Mouse (Mus musculus) embryonic stem cell, embryonic (primary cell): ENCODE measurements around the gene Man1c1.

Experiments
- CTCF ChIA-PET, 4 experiments: fragments of 300-600 bp in 2 of 4; fragments of 350-600 bp in 2 of 4; sonication (Branson Sonifier 250); formaldehyde crosslinking; loops; one replicate each; lab custom pipeline; 2022; ENCODE audit warnings: inconsistent platforms in 2 of 4; lab: Charles Lee
- POLR2A ChIA-PET, 4 experiments: fragments of 300-600 bp in 2 of 4; fragments of 350-600 bp in 2 of 4; sonication (Branson Sonifier 250); formaldehyde crosslinking; loops; one replicate each; lab custom pipeline; 2022; ENCODE audit warnings: antibody characterized with exemption in 4 of 4, inconsistent platforms in 1 of 4; lab: Charles Lee

Man1c1 gene

DNA sequence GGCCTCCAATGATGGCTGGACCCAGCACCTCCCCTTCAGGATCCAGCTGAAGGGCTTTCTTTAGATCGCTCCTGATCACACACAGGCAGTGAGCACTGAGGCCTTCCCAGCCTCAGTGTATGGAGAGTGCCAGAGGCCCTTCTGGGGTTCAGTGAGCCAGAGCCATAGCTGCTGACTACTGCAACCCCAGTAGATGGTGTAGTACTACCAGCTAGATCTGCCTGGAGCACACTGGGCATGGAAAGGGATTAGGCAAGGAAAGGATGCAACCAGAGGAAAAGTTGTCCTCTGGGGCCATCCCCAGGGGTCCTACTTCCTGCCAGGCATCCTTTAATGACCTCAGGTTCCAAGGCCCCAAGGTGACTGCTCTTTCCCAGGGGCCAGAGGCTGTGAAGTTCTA lies 150.5 kb downstream of the Man1c1 start:
- POLR2A ChIA-PET = interaction anchor here in 1 of 4 experiments (1.1 to 3.2 kb wide), 2 partner anchors 11 to 161 kb away, joined by 4 to 23 read pairs; no protein-coding TSS in a partner anchor
- CTCF ChIA-PET = interaction anchor here in 3 of 4 experiments (0.6 to 0.7 kb wide), 5 partner anchors 9 to 875 kb away, joined by 3 to 9 read pairs (median 3); no protein-coding TSS in a partner anchor

DNA sequence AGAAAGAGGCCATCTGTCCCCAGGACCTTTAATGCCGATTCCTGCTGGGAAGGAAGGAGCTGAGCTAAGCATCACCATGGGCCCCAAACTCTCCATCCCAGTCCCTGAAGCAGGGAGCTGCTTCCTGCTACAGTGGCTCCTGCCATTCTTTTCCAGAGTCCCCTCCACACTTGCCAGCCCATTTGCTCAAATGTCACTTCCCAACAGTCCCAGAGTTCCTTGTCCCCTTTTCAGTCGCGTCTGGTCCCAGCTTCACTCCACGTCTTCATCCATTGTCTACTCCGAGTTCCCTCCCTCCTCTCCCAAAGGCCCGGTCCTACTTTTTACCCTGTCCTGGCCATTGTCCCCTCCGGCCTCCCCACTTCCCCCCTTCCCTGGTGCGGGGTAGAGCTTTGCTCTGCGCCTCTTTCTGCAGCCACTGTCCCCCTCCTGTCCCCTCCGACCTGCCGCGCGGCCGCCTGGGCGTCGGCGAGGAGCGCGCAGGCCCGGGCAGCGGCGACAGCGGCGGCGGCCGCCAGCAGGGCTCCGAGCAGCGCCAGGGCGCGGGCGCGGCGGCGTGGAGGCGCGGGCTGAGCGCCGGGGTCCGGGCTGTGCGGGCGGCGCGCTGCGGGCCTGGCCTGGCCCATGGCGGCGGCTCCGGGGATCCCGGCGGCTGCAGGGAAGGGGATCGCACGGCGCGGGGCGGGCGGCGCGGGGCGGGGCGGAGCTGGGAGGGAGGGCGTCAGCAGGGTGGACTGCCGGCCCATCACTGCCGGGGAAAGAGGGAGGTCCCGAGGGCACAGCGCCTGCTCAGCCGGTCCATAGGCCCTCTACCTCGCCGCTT lies 152.4 kb downstream of the Man1c1 start, which contains the start of gene Selenon:
Selenon (minus strand) TSS at position 673 of the 823 bp plus-strand sequence.
- ChIA-PET POLR2A (interaction anchor here in 2 of 4 experiments (0.6 to 2.0 kb wide), 7 partner anchors 8 to 366 kb away, joined by 3 to 7 read pairs (median 3); no protein-coding TSS in a partner anchor), CTCF (interaction anchor here (0.6 to 1.7 kb wide), 13 partner anchors 9 to 433 kb away, joined by 3 to 10 read pairs (median 4); no protein-coding TSS in a partner anchor)

DNA sequence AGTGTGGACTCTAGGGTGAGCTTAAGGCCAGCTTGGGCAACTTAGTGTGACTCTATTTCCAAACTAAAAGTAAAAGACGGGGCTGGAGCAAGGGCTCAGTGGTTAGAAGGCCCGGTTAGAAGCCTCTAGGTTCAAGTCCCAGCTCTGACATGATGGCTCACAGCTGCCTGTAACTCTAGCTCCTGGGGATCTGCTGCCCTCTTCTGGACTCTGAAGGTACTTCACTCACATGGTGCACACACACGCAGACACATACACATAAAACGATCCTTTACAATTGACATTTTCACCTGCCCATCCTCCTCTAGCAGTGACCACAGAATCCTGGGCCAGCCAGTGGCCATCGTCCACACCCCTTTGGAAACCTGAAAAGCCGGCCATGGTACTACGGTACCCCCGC lies 154.2 kb downstream of the Man1c1 start:
- CTCF ChIA-PET = interaction anchor here (0.6 to 1.4 kb wide), 10 partner anchors 9 to 334 kb away, joined by 3 to 9 read pairs (median 3); partner anchors contain the start of gene Mtfr1l (in 1 of the 4)

DNA sequence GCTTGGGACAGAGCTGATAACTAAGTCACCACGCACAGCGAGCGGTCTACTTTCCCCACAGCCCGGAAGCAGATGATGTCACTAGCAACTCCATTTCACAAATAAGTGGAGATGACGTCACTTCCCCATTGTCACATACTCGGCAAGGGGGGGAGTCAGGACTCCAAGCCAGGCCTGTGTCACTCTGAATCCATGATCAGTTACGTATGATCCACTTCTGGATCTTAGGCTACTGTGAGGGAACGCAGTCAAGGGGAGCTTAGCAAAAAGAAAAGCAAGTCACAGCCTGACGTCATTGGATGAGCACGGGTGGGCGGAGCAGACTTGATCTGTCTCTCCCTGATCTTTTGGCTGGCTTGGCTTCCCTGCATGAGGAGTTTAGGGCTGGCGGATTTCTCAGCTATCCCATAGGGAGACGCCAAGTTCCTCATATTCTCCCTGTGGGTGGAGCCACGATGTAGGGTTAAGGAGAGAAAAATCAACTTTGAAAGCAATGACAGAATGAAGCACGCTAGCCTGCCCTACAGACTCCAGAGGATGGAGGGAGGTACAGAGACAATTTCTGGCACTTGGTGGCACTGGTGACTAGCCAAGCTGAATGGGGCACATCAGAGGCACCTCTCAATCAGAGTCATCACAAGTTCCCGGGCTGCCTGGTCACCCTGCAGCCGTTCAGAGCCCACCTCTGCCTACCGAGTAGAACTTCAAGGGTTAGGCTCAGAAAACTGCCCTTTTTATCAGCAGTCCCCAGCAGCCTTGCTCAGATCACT lies 155.7 kb downstream of the Man1c1 start:
- CTCF ChIA-PET = interaction anchor here in 3 of 4 experiments (0.5 to 1.4 kb wide), 6 partner anchors 8 to 1132 kb away, joined by 3 read pairs; partner anchors contain the start of gene Pafah2 (in 1 of the 3)
- POLR2A ChIA-PET = interaction anchor here in 2 of 4 experiments (0.5 to 2.3 kb wide), 4 partner anchors 9 to 235 kb away, joined by 3 to 6 read pairs (median 4); no protein-coding TSS in a partner anchor

More for the DNA sequence above, 154.2 kb downstream of the Man1c1 start:
- POLR2A ChIA-PET = interaction anchor here in 1 of 4 experiments (2.0 to 2.3 kb wide), 2 partner anchors 9 to 16 kb away, joined by 6 to 7 read pairs; no protein-coding TSS in a partner anchor

DNA sequence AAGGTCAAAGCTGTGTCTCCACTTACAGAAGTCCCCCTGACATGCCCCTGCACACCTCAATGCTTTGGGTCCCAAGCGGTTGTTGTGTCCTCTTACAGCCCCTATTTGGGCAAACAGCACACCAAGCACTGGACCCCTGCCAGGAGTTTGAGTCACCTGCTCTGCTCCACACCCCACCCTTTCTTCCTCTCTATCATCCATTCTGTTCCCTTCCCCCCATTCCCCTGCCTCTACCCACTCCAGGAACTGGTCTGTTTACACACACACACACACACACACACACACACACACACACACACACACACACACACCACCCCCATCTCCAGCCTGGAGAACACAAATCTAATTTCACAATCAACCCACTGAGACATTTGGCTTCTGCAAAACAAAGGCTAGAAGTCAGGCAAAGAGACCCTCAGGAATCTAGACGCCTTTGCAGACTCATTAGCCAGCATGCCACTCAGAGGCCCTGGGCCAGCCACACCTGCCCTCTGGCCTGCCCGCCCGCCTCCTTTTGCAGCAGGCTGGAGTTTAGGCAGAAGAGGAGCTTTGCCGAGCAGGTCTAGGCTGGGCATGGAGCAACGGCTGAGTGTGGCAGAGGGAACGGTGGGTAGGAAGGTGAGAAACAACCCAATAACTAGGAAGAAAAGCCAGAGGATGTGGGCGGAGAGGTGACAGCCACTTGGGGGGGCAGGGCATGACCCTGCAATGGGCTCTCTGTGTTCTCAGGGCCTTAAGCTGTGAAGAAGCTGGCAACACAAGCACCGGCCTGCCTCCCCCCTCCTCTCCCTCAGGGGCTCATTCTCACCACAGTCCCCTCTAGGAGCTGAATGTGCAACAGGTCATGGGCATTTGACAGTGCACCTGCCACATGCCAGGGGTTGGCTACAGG lies 157.0 kb downstream of the Man1c1 start:
- CTCF ChIA-PET = interaction anchor here (0.5 to 2.7 kb wide), 10 partner anchors 8 to 1071 kb away, joined by 3 to 8 read pairs (median 3); no protein-coding TSS in a partner anchor
- POLR2A ChIA-PET = interaction anchor here in 3 of 4 experiments (0.6 to 1.9 kb wide), 4 partner anchors 12 to 189 kb away, joined by 3 to 5 read pairs (median 4); partner anchors contain the start of gene Mtfr1l (in 1 of the 3)

DNA sequence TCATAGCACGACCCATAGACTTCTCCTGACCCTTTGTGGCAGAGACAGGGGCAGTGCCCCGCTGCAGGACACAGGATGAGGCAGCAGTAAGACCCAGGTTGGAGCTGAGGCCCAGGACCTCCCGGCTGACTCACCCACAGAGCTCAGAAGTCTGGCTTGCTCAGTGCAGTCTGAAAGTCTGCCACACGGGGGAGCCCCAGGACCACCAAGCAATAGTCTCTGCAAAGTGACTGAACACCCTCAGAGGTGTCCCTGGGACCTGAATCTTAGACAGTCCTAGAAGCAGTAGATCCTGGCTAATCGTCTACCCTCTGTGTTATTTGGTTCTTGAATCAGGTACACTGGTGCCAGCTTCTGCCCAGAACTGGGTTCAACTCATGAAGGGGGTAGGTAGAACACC lies 160.8 kb downstream of the Man1c1 start:
- POLR2A ChIA-PET = interaction anchor here (0.5 to 4.3 kb wide), 20 partner anchors 8 to 273 kb away, joined by 3 to 23 read pairs (median 4); partner anchors contain the start of genes Mtfr1l (in 2 of the 4) and Man1c1 (in 1 of the 4)
- CTCF ChIA-PET = interaction anchor here (0.5 to 6.8 kb wide), 113 partner anchors 8 to 524 kb away, joined by 3 to 93 read pairs (median 4); partner anchors contain the start of genes Selenon (in 3 of the 4), Mtfr1l (in 2 of the 4), Cep85 (in 1 of the 4) and Man1c1 (in 1 of the 4)

DNA sequence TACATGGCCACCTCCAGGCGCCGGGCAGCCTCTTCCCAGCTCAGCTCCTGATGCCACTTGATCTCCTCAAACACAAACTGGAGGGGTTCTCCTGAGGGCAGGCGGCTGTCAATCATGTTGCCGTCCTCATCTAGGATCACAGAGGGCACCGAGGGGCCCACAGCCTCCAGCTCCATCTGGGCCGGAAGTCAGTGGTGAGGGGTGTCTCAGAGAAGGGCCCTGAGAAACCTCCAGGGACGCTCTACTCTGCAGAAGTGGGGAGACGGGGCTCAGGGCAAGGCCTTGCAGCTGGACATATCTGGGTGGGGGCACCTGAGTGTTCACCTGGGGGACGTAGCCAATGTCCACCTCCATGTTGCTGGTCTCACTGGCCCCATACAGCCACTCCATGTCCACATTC lies 161.4 kb downstream of the Man1c1 start:
- ChIA-PET CTCF (interaction anchor here (0.5 to 6.8 kb wide), 112 partner anchors 7 to 525 kb away, joined by 3 to 93 read pairs (median 4); partner anchors contain the start of genes Selenon (in 3 of the 4), Mtfr1l (in 2 of the 4), Cep85 (in 1 of the 4) and Man1c1 (in 1 of the 4)), POLR2A (interaction anchor here (0.5 to 4.3 kb wide), 19 partner anchors 8 to 273 kb away, joined by 3 to 23 read pairs (median 4); partner anchors contain the start of genes Man1c1 (in 1 of the 4) and Mtfr1l (in 1 of the 4))

DNA sequence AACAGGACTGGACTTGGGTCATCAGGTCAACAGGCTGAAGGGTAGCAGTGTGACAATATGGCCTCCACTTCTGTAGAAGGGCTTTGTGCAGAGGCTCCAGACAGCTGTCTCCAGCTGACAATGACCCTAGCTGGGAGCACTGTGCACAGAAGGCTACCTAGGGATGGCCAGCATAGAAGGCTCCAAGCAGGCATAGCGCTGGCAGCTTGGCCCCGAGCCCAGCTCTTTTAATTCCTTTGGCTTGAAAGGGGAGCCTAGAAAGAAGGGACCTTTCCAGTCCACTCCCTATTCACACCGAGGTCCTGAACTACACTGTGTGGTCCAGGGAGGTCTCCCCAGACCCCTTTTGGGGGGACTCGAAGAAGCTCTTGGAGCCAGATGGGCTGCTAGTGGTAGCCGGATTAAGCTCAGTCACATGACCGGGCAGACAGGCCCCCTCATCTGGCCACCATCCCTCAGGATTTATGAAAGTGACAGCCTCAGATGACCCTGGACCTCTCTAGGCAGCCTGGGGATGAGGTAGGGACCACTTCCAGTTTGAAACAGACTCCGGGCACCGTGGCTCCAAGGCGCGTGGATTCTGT lies 165.0 kb downstream of the Man1c1 start:
- POLR2A ChIA-PET = interaction anchor here in 2 of 4 experiments (1.0 to 3.3 kb wide), 7 partner anchors 9 to 175 kb away, joined by 3 to 10 read pairs (median 3); no protein-coding TSS in a partner anchor
- CTCF ChIA-PET = interaction anchor here (0.6 to 2.9 kb wide), 7 partner anchors 11 to 184 kb away, joined by 3 to 7 read pairs (median 3); no protein-coding TSS in a partner anchor

DNA sequence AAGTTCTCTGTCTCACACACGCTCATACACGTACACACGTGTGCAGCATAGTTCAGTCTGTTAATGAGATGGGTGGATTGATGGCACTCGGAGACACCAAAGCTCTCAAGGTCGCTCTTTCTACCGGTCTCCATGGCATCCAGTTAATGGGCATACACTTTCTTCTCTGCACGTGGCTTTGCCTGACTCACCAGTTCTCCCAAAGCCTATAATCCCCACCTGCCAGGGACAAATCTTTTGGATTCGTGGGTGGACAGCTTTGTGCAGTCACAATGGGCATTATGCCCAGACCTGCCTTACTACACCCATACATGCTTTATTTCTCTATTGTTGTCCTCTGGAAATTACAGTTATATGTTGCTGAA lies 168.3 kb downstream of the Man1c1 start:
- ChIA-PET CTCF (interaction anchor here in 3 of 4 experiments (0.6 to 1.7 kb wide), 14 partner anchors 7 to 1027 kb away, joined by 3 to 9 read pairs (median 4); partner anchors contain the start of gene Pafah2 (in 1 of the 3)), POLR2A (interaction anchor here in 3 of 4 experiments (0.6 to 2.8 kb wide), 21 partner anchors 7 to 387 kb away, joined by 3 to 23 read pairs (median 3); partner anchors contain the start of genes Aunip (in 2 of the 3), Rsrp1 (in 2 of the 3) and Pafah2 (in 1 of the 3))

DNA sequence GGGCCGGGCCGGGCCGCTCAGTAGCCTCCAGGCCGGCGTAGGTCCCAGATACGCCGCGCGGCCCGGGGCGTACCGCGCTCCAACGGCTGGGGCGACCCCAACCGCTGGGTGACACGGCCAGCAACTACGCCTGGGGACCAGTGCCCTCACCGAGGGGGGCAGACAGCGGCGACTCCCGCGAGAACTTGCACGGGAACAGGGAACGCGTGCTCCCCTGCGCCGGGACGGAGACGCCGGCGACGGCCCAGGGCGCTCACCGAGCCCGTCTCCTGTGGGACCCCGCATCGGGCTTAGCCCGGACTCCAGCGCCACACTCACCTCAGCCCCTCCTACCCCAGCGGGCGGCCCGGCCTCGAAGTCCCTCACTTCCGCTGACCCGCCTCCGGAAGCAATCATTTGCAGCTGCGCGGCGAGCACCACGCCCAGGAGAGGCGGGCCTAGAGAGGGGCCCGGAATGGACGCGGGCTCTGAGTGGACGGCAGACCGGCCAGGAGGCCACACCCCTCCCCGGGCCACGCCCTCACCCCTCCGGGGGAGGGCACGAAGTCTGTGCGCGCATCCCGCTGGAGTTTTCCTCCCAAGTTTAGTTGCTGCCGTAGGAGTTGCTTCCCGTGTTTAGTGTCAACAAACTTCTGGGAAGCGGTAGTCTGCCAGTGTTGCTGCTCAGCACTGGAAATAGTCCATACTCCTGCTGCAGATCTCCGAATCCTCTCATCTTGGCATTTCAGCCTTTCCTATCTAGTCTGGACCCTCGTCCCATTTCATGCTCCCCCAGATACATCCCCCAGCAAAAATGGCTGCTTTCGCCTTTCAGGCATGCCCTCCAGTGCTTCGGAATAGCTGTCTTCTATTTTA lies 168.9 kb downstream of the Man1c1 start, which contains the start of gene Mtfr1l:
Mtfr1l (minus strand) TSS at position 456 of the 855 bp plus-strand sequence.
- ChIA-PET POLR2A (interaction anchor here in 3 of 4 experiments (0.5 to 2.8 kb wide), 22 partner anchors 8 to 388 kb away, joined by 3 to 23 read pairs (median 3); partner anchors contain the start of genes Aunip (in 3 of the 3), Rsrp1 (in 2 of the 3) and Pafah2 (in 1 of the 3)), CTCF (interaction anchor here in 3 of 4 experiments (0.5 to 1.7 kb wide), 17 partner anchors 8 to 1028 kb away, joined by 3 to 9 read pairs (median 4); partner anchors contain the start of gene Pafah2 (in 1 of the 3))

DNA sequence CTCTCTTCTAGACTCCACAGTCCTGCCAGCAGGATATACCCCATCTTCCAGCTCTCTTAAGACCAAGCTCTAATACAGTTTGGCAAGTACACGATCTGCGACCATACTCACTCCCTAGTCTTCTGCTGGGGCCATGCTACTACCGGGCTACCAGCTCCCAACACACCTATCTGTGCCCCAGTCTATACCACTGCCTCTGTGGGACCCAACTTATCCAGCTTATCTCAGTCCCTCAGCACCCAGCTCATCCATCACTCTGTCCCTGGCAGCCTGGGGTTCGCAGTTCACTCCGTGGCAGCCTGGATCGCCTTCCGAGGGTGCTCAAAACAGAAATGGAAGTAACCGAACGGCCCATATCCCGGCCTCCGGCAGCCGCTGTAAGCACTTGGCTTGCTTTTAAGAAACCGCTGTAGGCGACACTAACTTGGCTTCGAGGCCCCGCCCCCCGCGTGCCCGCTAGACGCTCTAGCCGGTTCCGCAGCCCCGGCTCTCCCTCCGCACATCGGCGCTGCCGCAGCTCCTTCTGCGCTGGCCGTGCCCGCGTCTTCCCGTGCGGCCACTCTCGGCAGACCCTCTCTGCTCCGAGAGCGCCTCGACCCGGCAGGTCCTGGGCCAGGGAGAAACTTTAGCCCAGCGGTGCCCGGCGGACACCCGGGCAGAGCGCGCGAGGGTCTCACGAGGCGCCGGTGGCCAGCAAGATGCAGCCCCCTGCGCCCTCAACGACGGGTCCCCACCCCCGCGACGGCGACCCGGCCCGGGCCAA lies 169.8 kb downstream of the Man1c1 start:
- ChIA-PET CTCF (interaction anchor here in 3 of 4 experiments (0.5 to 1.7 kb wide), 14 partner anchors 9 to 345 kb away, joined by 3 to 9 read pairs (median 3); partner anchors contain the start of gene Pafah2 (in 1 of the 3)), POLR2A (interaction anchor here (0.5 to 2.8 kb wide), 33 partner anchors 8 to 389 kb away, joined by 3 to 23 read pairs (median 4); partner anchors contain the start of genes Aunip (in 2 of the 4), Man1c1 (in 1 of the 4), Pafah2 (in 1 of the 4) and Paqr7 (in 1 of the 4))

DNA sequence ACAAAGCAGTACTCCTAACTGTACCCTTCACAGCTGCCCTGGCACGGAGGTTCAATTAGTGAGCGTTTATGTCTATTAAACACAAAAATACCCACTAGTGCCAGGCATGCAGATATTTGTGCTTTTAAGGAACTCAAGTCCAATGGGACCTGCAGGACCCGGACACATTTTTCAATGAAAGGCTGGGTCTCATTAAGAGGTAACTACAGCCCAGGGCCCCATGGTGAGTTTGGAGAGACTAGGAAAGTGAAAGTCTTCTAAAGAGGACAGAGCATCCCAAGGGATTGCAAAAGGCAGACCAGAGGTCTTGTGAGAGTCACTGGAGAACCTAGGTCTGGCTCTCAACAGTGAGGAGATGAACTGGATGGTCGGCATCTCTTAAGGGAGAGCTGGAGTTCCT lies 170.7 kb downstream of the Man1c1 start:
- CTCF ChIA-PET = interaction anchor here in 3 of 4 experiments (0.5 to 1.7 kb wide), 4 partner anchors 10 to 285 kb away, joined by 3 to 4 read pairs (median 3); no protein-coding TSS in a partner anchor
- POLR2A ChIA-PET = interaction anchor here (0.5 to 2.8 kb wide), 24 partner anchors 8 to 197 kb away, joined by 3 to 23 read pairs (median 4); partner anchors contain the start of genes Aunip (in 2 of the 4), Man1c1 (in 1 of the 4), Paqr7 (in 1 of the 4) and Stmn1 (in 1 of the 4)

DNA sequence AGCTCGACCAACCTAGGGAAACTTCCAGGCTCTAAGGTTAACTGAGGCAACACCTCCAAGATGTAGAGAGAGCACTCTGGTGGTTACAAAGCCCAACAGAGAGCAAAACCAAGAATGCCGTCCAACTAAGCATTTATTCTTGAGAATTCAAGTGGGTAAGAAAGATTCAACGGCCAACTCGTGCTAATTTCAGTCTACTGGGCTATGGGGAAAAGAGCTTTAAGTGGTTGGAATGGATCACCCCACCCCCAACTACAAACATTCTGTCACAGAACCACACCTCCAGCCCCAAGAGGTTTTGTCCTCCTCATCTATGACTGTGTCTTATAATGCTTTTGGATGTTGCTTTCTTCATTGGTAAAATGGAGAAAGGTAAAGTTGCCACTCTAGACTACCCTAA lies 171.2 kb downstream of the Man1c1 start:
- CTCF ChIA-PET = interaction anchor here in 2 of 4 experiments (0.5 to 1.2 kb wide), 2 partner anchors 37 to 42 kb away, joined by 3 read pairs; no protein-coding TSS in a partner anchor
- POLR2A ChIA-PET = interaction anchor here in 3 of 4 experiments (0.9 to 2.7 kb wide), 7 partner anchors 9 to 197 kb away, joined by 3 to 7 read pairs (median 4); partner anchors contain the start of gene Aunip (in 1 of the 3)
